In the genomic region with DNA sequence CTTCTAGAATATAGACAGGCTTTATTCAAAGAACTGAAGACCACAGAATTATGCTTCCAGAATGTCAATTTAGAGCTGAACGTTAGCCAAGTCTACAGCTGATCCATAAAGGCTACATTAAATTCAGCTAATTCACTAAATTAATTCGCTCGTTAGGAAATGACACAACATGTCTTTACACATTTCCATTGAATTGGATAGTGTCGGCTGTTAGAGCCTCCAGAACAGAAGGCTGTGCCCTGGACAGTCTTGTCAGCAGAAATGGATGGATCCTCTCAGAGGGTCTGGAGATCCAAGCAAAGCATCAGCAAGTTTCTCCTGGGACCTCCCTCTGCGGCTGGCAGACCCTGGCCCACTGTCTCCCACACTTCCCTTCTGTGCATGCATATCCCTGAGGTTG, we compare ENCODE assay signal across 26 mouse cellular contexts. TPM values are rescaled to one million over a fixed set of nuclear protein-coding genes. Genes with fewer than 3 reads are reported as not detected.
DNase-seq lines count a peak whose midpoint lies in the region; ATAC-seq and TF ChIP-seq lines count a peak whose summit lies in the region.
"Had no signal": no experiment of that assay in that cellular context is flagged by ENCODE, and none has a peak within 500 bp of the region (broad histone marks: within the 10 kb centered on the region; RNA-seq: fewer than 3 reads in every experiment).

No protein-coding gene starts in this region.

- 59% methylated on average over 5 of the region's 5 CpGs for WGBS in hindbrain, embryonic 13.5 days
- WGBS in hindbrain, postnatal 0 days: 55% methylated on average over 5 of the region's 5 CpGs
- 61% methylated on average over 5 of the region's 5 CpGs for WGBS in midbrain, embryonic 13.5 days
- WGBS in midbrain, embryonic 15.5 days: 58% methylated on average over 5 of the region's 5 CpGs
- WGBS in forebrain, embryonic 12.5 days: 43% methylated on average over 5 of the region's 5 CpGs
- WGBS in forebrain, postnatal 0 days: 28% methylated on average over 5 of the region's 5 CpGs

- no peak overlapping the region for H3K9ac ChIP-seq in hindbrain, embryonic 13.5 days
- H3K9ac ChIP-seq in hindbrain, postnatal 0 days (replicated peaks; ENCODE audit: low read length): no peak overlapping the region
- H3K9ac ChIP-seq in midbrain, embryonic 13.5 days (replicated peaks): no peak overlapping the region
- no peak overlapping the region for H3K9ac ChIP-seq in midbrain, embryonic 15.5 days
- H3K9ac ChIP-seq in forebrain, embryonic 12.5 days: no peak overlapping the region
- H3K9ac ChIP-seq in forebrain, postnatal 0 days: no peak overlapping the region
- H3K9ac ChIP-seq: embryonic facial prominence, embryonic 12.5 days; heart, embryonic 12.5 days; liver, embryonic 12.5 days; liver, postnatal 0 days had no signal

- TF ChIP-seq CTCF in hindbrain, postnatal 0 days (IDR thresholded peaks at IDR 0.05; ENCODE audit: low read depth): no peak
- no peak for TF ChIP-seq CTCF in forebrain, postnatal 0 days (IDR thresholded peaks at IDR 0.05; ENCODE audit: low read depth)

- H3K9me3 ChIP-seq in hindbrain, embryonic 13.5 days: no peaks in the 10 kb centered on the region
- H3K9me3 ChIP-seq in hindbrain, postnatal 0 days (ENCODE audit: low read length): no peaks in the 10 kb centered on the region
- no peaks in the 10 kb centered on the region for H3K9me3 ChIP-seq in midbrain, embryonic 13.5 days
- no peaks in the 10 kb centered on the region for H3K9me3 ChIP-seq in midbrain, embryonic 15.5 days
- no peaks in the 10 kb centered on the region for H3K9me3 ChIP-seq in forebrain, embryonic 12.5 days
- no peaks in the 10 kb centered on the region for H3K9me3 ChIP-seq in forebrain, postnatal 0 days (ENCODE audit: low read length)
- H3K9me3 ChIP-seq: embryonic facial prominence, embryonic 12.5 days; heart, embryonic 12.5 days; liver, embryonic 12.5 days had no signal

- no peak for ATAC-seq in hindbrain, embryonic 13.5 days (ENCODE audit: low FRiP score)
- no peak for ATAC-seq in hindbrain, postnatal 0 days
- ATAC-seq in midbrain, embryonic 13.5 days: no peak
- no peak for ATAC-seq in midbrain, embryonic 15.5 days (replicated peaks)
- 0 out of 2 replicates have a peak, but pooled peaks have one; percentile 18 for ATAC-seq in forebrain, embryonic 12.5 days (ENCODE audit: low FRiP score)
- ATAC-seq in forebrain, postnatal 0 days: peak; percentile 23; the same call in 1 of the 2 replicates
- ATAC-seq: CD4-positive, CD25-positive, alpha-beta regulatory T cell, adult 4 months; liver, embryonic 12.5 days; liver, postnatal 0 days had no signal

- peak overlapping the region; percentile 40; the same call in 1 of the 2 replicates for H3K27ac ChIP-seq in hindbrain, embryonic 13.5 days
- H3K27ac ChIP-seq in hindbrain, postnatal 0 days: no peak overlapping the region
- H3K27ac ChIP-seq in midbrain, embryonic 13.5 days: peak overlapping the region; percentile 21; the same call in 1 of the 2 replicates
- H3K27ac ChIP-seq in midbrain, embryonic 15.5 days: no peak overlapping the region
- H3K27ac ChIP-seq in forebrain, embryonic 12.5 days: peak overlapping the region; percentile 54
- H3K27ac ChIP-seq in forebrain, postnatal 0 days (ENCODE audit: low read depth, low read length): no peak overlapping the region
- H3K27ac ChIP-seq: embryonic facial prominence, embryonic 12.5 days; liver, embryonic 12.5 days had no signal

- peaks cover 7% of the 10 kb centered on the region for H3K4me1 ChIP-seq in hindbrain, embryonic 13.5 days (replicated peaks)
- 0 out of 2 replicates have a peak, but pooled peaks cover 3% of the 10 kb centered on the region for H3K4me1 ChIP-seq in hindbrain, postnatal 0 days (ENCODE audit: insufficient read depth, low read length)
- peaks cover 15% of the 10 kb centered on the region; the same call in 1 of the 2 replicates for H3K4me1 ChIP-seq in midbrain, embryonic 13.5 days (replicated peaks)
- H3K4me1 ChIP-seq in midbrain, embryonic 15.5 days: no peaks in the 10 kb centered on the region
- peaks cover 20% of the 10 kb centered on the region for H3K4me1 ChIP-seq in forebrain, embryonic 12.5 days
- H3K4me1 ChIP-seq in forebrain, postnatal 0 days (ENCODE audit: insufficient read depth): 0 out of 2 replicates have a peak, but pooled peaks cover 6% of the 10 kb centered on the region
- H3K4me1 ChIP-seq: heart, embryonic 12.5 days; liver, embryonic 12.5 days had no signal

- H3K4me3 ChIP-seq in hindbrain, embryonic 13.5 days: no peak overlapping the region
- H3K4me3 ChIP-seq in hindbrain, postnatal 0 days (ENCODE audit: low read length): no peak overlapping the region
- H3K4me3 ChIP-seq in midbrain, embryonic 13.5 days (replicated peaks): no peak overlapping the region
- H3K4me3 ChIP-seq in midbrain, embryonic 15.5 days: no peak overlapping the region
- no peak overlapping the region for H3K4me3 ChIP-seq in forebrain, embryonic 12.5 days (replicated peaks)
- H3K4me3 ChIP-seq in forebrain, postnatal 0 days (ENCODE audit: low read depth, low read length): no peak overlapping the region
- H3K4me3 ChIP-seq: embryonic facial prominence, embryonic 12.5 days; heart, embryonic 12.5 days; liver, embryonic 12.5 days; myocyte had no signal

- no peaks in the 10 kb centered on the region for H3K27me3 ChIP-seq in hindbrain, embryonic 13.5 days
- H3K27me3 ChIP-seq in hindbrain, postnatal 0 days (ENCODE audit: insufficient read depth, low read length): no peaks in the 10 kb centered on the region
- no peaks in the 10 kb centered on the region for H3K27me3 ChIP-seq in midbrain, embryonic 13.5 days
- H3K27me3 ChIP-seq in midbrain, embryonic 15.5 days (replicated peaks): no peaks in the 10 kb centered on the region
- no peaks in the 10 kb centered on the region for H3K27me3 ChIP-seq in forebrain, embryonic 12.5 days
- no peaks in the 10 kb centered on the region for H3K27me3 ChIP-seq in forebrain, postnatal 0 days (ENCODE audit: insufficient read depth, low read length)
- H3K27me3 ChIP-seq: embryonic facial prominence, embryonic 12.5 days; liver, embryonic 12.5 days had no signal

- H3K36me3 ChIP-seq in hindbrain, embryonic 13.5 days: no peaks in the 10 kb centered on the region
- H3K36me3 ChIP-seq in hindbrain, postnatal 0 days (ENCODE audit: insufficient read depth, low read length): no peaks in the 10 kb centered on the region
- H3K36me3 ChIP-seq in midbrain, embryonic 13.5 days: 0 out of 2 replicates have a peak, but pooled peaks cover 5% of the 10 kb centered on the region
- no peaks in the 10 kb centered on the region for H3K36me3 ChIP-seq in midbrain, embryonic 15.5 days (replicated peaks)
- H3K36me3 ChIP-seq in forebrain, embryonic 12.5 days (replicated peaks): peaks cover 6% of the 10 kb centered on the region; the same call in 1 of the 2 replicates
- no peaks in the 10 kb centered on the region for H3K36me3 ChIP-seq in forebrain, postnatal 0 days (ENCODE audit: insufficient read depth)
- H3K36me3 ChIP-seq: embryonic facial prominence, embryonic 12.5 days; heart, embryonic 12.5 days; liver, embryonic 12.5 days had no signal

- no peak overlapping the region for H3K4me2 ChIP-seq in hindbrain, embryonic 13.5 days
- H3K4me2 ChIP-seq in hindbrain, postnatal 0 days (ENCODE audit: low read depth, low read length): no peak overlapping the region
- no peak overlapping the region for H3K4me2 ChIP-seq in midbrain, embryonic 13.5 days (replicated peaks)
- no peak overlapping the region for H3K4me2 ChIP-seq in midbrain, embryonic 15.5 days
- H3K4me2 ChIP-seq in forebrain, embryonic 12.5 days: no peak overlapping the region
- H3K4me2 ChIP-seq in forebrain, postnatal 0 days (ENCODE audit: low read depth): no peak overlapping the region
- H3K4me2 ChIP-seq: embryonic facial prominence, embryonic 12.5 days; heart, embryonic 12.5 days; liver, embryonic 12.5 days had no signal

- DNase-seq in hindbrain, postnatal 0 days (ENCODE audit: low spot score): no peak
- no peak for DNase-seq in forebrain, postnatal 0 days
- DNase-seq in frontal cortex, postnatal 25 days (ENCODE audit: low spot score in 2 of 2): no peak
- DNase-seq: adrenal gland, adult 2 months; cerebellum, adult 9-10 months; cerebellum, postnatal 36 days; gastrocnemius, postnatal 25 days; heart, adult 18-20 months; heart, postnatal 4 days; kidney, adult 18-20 months; kidney, postnatal 4 days; layer of hippocampus, postnatal 36 days; left cerebral cortex, postnatal 4 days; liver, postnatal 0 days; lung, postnatal 36 days; thymus, adult 2 months; thymus, postnatal 36 days had no signal

RNA-seq across cellular contexts. Expression of a gene that starts 58.3 kb away (rescaled TPM):
- polyA plus RNA-seq in hindbrain, embryonic 13.5 days (2015; fragmentation: Nextera tagmentation; extraction: Ambion mirVana): 19.1 and 26.4 TPM in 2 replicates
- total RNA-seq in hindbrain, postnatal 0 days (2014; rRNA removed): 9.0 and 11.0 TPM in 2 replicates
- 5.1 and 5.7 TPM in 2 replicates for polyA plus RNA-seq in hindbrain, postnatal 0 days (2015; fragmentation: Nextera tagmentation; extraction: Ambion mirVana)
- polyA plus RNA-seq in midbrain, embryonic 13.5 days (2015; fragmentation: Nextera tagmentation; extraction: Ambion mirVana): 30.1 and 34.2 TPM in 2 replicates
- polyA plus RNA-seq in midbrain, embryonic 15.5 days (2015; fragmentation: Nextera tagmentation; extraction: Ambion mirVana): 14.0 and 14.5 TPM in 2 replicates
- polyA plus RNA-seq in forebrain, embryonic 12.5 days (2016; fragmentation: Nextera tagmentation; extraction: Ambion mirVana): 55.1 and 59.8 TPM in 2 replicates
- 11.7 and 12.7 TPM in 2 replicates for total RNA-seq in forebrain, postnatal 0 days (2014; rRNA removed)
- polyA plus RNA-seq in forebrain, postnatal 0 days (2015; fragmentation: Nextera tagmentation; extraction: Ambion mirVana): 5.2 and 5.5 TPM in 2 replicates

Comparison
In these comparisons a context has a peak if more than half of its experiments do, and no peak if none do; other contexts are left out.
1. H3K27ac ChIP-seq: peak in hindbrain, embryonic 13.5 days (single experiment), midbrain, embryonic 13.5 days (single experiment) and forebrain, embryonic 12.5 days (single experiment); none in hindbrain, postnatal 0 days (single experiment), midbrain, embryonic 15.5 days (single experiment) and forebrain, postnatal 0 days (single experiment).
2. ATAC-seq: peak in forebrain, embryonic 12.5 days (single experiment) and forebrain, postnatal 0 days (single experiment); none in hindbrain, embryonic 13.5 days (single experiment), hindbrain, postnatal 0 days (single experiment), midbrain, embryonic 13.5 days (single experiment) and midbrain, embryonic 15.5 days (single experiment).